Mouse (Mus musculus): Measurements from ENCODE around the gene Ppp1r17. TPM values are rescaled to one million over a fixed set of nuclear protein-coding genes. Genes with fewer than 3 reads are reported as not detected.

The Ppp1r17 gene
- polyA plus RNA-seq, 1 experiment from 2014 or later: not detected

GRCm38 (mm10) chr6:56039476-56040055 is 22.3 kb downstream of the Ppp1r17 start:
- Histone ChIP-seq H3K4me2 (replicated peaks) (no peak overlapping the region), H3K4me1 (no peaks in the 10 kb centered on the region), H3K27ac (replicated peaks) (no peak overlapping the region), H3K27me3 (no peaks in the 10 kb centered on the region), H3K9me3 (replicated peaks) (no peaks in the 10 kb centered on the region), H3K36me3 (no peaks in the 10 kb centered on the region), H3K9ac (no peak overlapping the region), H3K4me3 (replicated peaks) (no peak overlapping the region)
- ATAC-seq (ENCODE audit: insufficient number of reproducible peaks, low FRiP score, low TSS enrichment, low read depth): no peak
- WGBS: 71% methylated on average over 4 of the region's 4 CpGs

- Histone ChIP-seq H3K4me3 (replicated peaks) (no peak overlapping the region), H3K27me3 (no peaks in the 10 kb centered on the region), H3K4me1 (no peaks in the 10 kb centered on the region), H3K9ac (no peak overlapping the region), H3K9me3 (replicated peaks) (no peaks in the 10 kb centered on the region), H3K27ac (replicated peaks) (no peak overlapping the region), H3K4me2 (replicated peaks) (no peak overlapping the region), H3K36me3 (no peaks in the 10 kb centered on the region)
- no peak for ATAC-seq (ENCODE audit: insufficient number of reproducible peaks, low FRiP score, low TSS enrichment, low read depth)
- 44% methylated on average over 5 of the region's 5 CpGs for WGBS
Observed at GRCm38 (mm10) chr6:56044270-56044669, 27.0 kb downstream of the Ppp1r17 start.

- no peak overlapping the region for H3K27ac ChIP-seq (replicated peaks)
- H3K9ac ChIP-seq: no peak overlapping the region
- no peaks in the 10 kb centered on the region for H3K9me3 ChIP-seq (replicated peaks)
- WGBS: 85% methylated on average over 1 of the region's 1 CpGs
- no peaks in the 10 kb centered on the region for H3K4me1 ChIP-seq
- no peak overlapping the region for H3K4me2 ChIP-seq (replicated peaks)
- H3K4me3 ChIP-seq (replicated peaks): no peak overlapping the region
- H3K27me3 ChIP-seq: no peaks in the 10 kb centered on the region
- ATAC-seq (ENCODE audit: insufficient number of reproducible peaks, low FRiP score, low TSS enrichment, low read depth): no peak
- H3K36me3 ChIP-seq: no peaks in the 10 kb centered on the region
Observed at GRCm38 (mm10) chr6:56044716-56045115, 27.4 kb downstream of the Ppp1r17 start.

GRCm38 (mm10) chr6:56048580-56048979 is 31.3 kb downstream of the Ppp1r17 start:
- ATAC-seq (ENCODE audit: insufficient number of reproducible peaks, low FRiP score, low TSS enrichment, low read depth): no peak
- no peak overlapping the region for H3K4me2 ChIP-seq (replicated peaks)

GRCm38 (mm10) chr6:56049104-56049503 is 31.8 kb downstream of the Ppp1r17 start:
- H3K27ac ChIP-seq (replicated peaks): no peak overlapping the region
- H3K27me3 ChIP-seq: no peaks in the 10 kb centered on the region
- H3K4me3 ChIP-seq (replicated peaks): no peak overlapping the region
- no peaks in the 10 kb centered on the region for H3K4me1 ChIP-seq
- WGBS: 30% methylated on average over 4 of the region's 4 CpGs
- H3K4me2 ChIP-seq (replicated peaks): no peak overlapping the region
- ATAC-seq (ENCODE audit: insufficient number of reproducible peaks, low FRiP score, low TSS enrichment, low read depth): no peak
- H3K36me3 ChIP-seq: no peaks in the 10 kb centered on the region
- H3K9ac ChIP-seq: no peak overlapping the region
- no peaks in the 10 kb centered on the region for H3K9me3 ChIP-seq (replicated peaks)

More at GRCm38 (mm10) chr6:56048580-56048979, 31.3 kb downstream of the Ppp1r17 start:
- H3K9me3 ChIP-seq (replicated peaks): no peaks in the 10 kb centered on the region
- H3K4me1 ChIP-seq: no peaks in the 10 kb centered on the region
- H3K4me3 ChIP-seq (replicated peaks): no peak overlapping the region
- no peak overlapping the region for H3K9ac ChIP-seq
- WGBS: 87% methylated on average over 3 of the region's 3 CpGs
- H3K27ac ChIP-seq (replicated peaks): no peak overlapping the region
- H3K27me3 ChIP-seq: no peaks in the 10 kb centered on the region
- H3K36me3 ChIP-seq: no peaks in the 10 kb centered on the region

GRCm38 (mm10) chr6:56063736-56064135 is 46.4 kb downstream of the Ppp1r17 start:
- no peaks in the 10 kb centered on the region for H3K9me3 ChIP-seq (replicated peaks)
- no peak overlapping the region for H3K9ac ChIP-seq
- no peak overlapping the region for H3K4me3 ChIP-seq (replicated peaks)
- no peak overlapping the region for H3K27ac ChIP-seq (replicated peaks)
- no peaks in the 10 kb centered on the region for H3K27me3 ChIP-seq
- H3K36me3 ChIP-seq: no peaks in the 10 kb centered on the region
- ATAC-seq (ENCODE audit: insufficient number of reproducible peaks, low FRiP score, low TSS enrichment, low read depth): no peak
- H3K4me1 ChIP-seq: no peaks in the 10 kb centered on the region
- H3K4me2 ChIP-seq (replicated peaks): no peak overlapping the region

- Histone ChIP-seq H3K27ac (replicated peaks) (no peak overlapping the region), H3K4me2 (replicated peaks) (no peak overlapping the region), H3K27me3 (no peaks in the 10 kb centered on the region), H3K4me1 (no peaks in the 10 kb centered on the region), H3K4me3 (replicated peaks) (no peak overlapping the region), H3K36me3 (no peaks in the 10 kb centered on the region), H3K9ac (no peak overlapping the region), H3K9me3 (replicated peaks) (no peaks in the 10 kb centered on the region)
- no peak for ATAC-seq (ENCODE audit: insufficient number of reproducible peaks, low FRiP score, low TSS enrichment, low read depth)
- WGBS: 40% methylated on average over 5 of the region's 5 CpGs
Observed at GRCm38 (mm10) chr6:56066632-56067282, 49.5 kb downstream of the Ppp1r17 start.

GRCm38 (mm10) chr6:56068516-56068915 is 51.2 kb downstream of the Ppp1r17 start:
- H3K4me1 ChIP-seq: no peaks in the 10 kb centered on the region
- no peaks in the 10 kb centered on the region for H3K9me3 ChIP-seq (replicated peaks)
- no peaks in the 10 kb centered on the region for H3K27me3 ChIP-seq
- no peak overlapping the region for H3K4me3 ChIP-seq (replicated peaks)
- H3K27ac ChIP-seq (replicated peaks): no peak overlapping the region
- ATAC-seq (ENCODE audit: insufficient number of reproducible peaks, low FRiP score, low TSS enrichment, low read depth): no peak
- H3K36me3 ChIP-seq: no peaks in the 10 kb centered on the region
- H3K9ac ChIP-seq: no peak overlapping the region
- H3K4me2 ChIP-seq (replicated peaks): no peak overlapping the region

GRCm38 (mm10) chr6:56076378-56076805 is 59.1 kb downstream of the Ppp1r17 start:
- Histone ChIP-seq H3K36me3 (no peaks in the 10 kb centered on the region), H3K27ac (replicated peaks) (no peak overlapping the region), H3K4me2 (replicated peaks) (no peak overlapping the region), H3K27me3 (no peaks in the 10 kb centered on the region), H3K9ac (no peak overlapping the region), H3K4me3 (replicated peaks) (no peak overlapping the region), H3K9me3 (replicated peaks) (no peaks in the 10 kb centered on the region), H3K4me1 (no peaks in the 10 kb centered on the region)
- ATAC-seq (ENCODE audit: insufficient number of reproducible peaks, low FRiP score, low TSS enrichment, low read depth): no peak
- 46% methylated on average over 4 of the region's 4 CpGs for WGBS

Other genes starting within 250 kb of the Ppp1r17 start
- gene Itprid1, start 180.6 kb upstream of the Ppp1r17 start, polyA plus RNA-seq (2015; fragmentation: Nextera tagmentation; extraction: Ambion mirVana): 0.83 and 0.98 TPM in 2 replicates